Mouse (Mus musculus) hindbrain, embryonic 14.5 days (tissue): ENCODE data around the gene Dnah17. TPM values are rescaled to one million over a fixed set of nuclear protein-coding genes. Genes with fewer than 3 reads are reported as not detected.

Experiments
- ATAC-seq: fragments of 200-750 bp; cut with Nextera tagmentation; 2 replicates; pipeline ENCODE4 v1.8.0; 2017; ENCODE audit warnings: moderate number of reproducible peaks, mild to moderate bottlenecking, moderate TSS enrichment, moderate library complexity; ENCODE audit not compliant: low FRiP score
- DNase-seq: peaks from one replicate; pipeline ENCODE4 v3.0.0-alpha.2; 2015; ENCODE audit warnings: low spot score
- H3K27ac ChIP-seq: fragments of 300-500 bp; sonication (generic); 2 replicates; pipeline ENCODE4 v1.5.1; 2014; ENCODE audit warnings: mild to moderate bottlenecking, moderate library complexity
- H3K27me3 ChIP-seq: fragments of 300-500 bp; sonication (generic); 2 replicates; pipeline ENCODE4 v1.6.1; 2014; ENCODE audit warnings: mild to moderate bottlenecking, low read length, mixed read lengths; ENCODE audit not compliant: control insufficient read depth, insufficient read depth
- H3K36me3 ChIP-seq: fragments of 300-500 bp; sonication (generic); replicated peaks from 2 replicates; pipeline ENCODE4 v1.6.1; 2014; ENCODE audit not compliant: control insufficient read depth, insufficient read depth
- H3K4me1 ChIP-seq: fragments of 300-500 bp; sonication (generic); replicated peaks from 2 replicates; pipeline ENCODE4 v1.6.1; 2014; ENCODE audit warnings: antibody characterized with exemption, low read length, mixed read lengths; ENCODE audit not compliant: control insufficient read depth, insufficient read depth
- H3K4me2 ChIP-seq: fragments of 300-500 bp; sonication (generic); replicated peaks from 2 replicates; pipeline ENCODE4 v1.6.1; 2014; ENCODE audit warnings: mild to moderate bottlenecking, moderate library complexity
- H3K4me3 ChIP-seq: fragments of 300-500 bp; sonication (generic); replicated peaks from 2 replicates; pipeline ENCODE4 v1.5.1; 2014; ENCODE audit warnings: mild to moderate bottlenecking, low read length
- H3K9ac ChIP-seq: fragments of 300-500 bp; sonication (generic); 2 replicates; pipeline ENCODE4 v1.6.1; 2014
- H3K9me3 ChIP-seq: fragments of 300-500 bp; sonication (generic); 2 replicates; pipeline ENCODE4 v1.6.1; 2016; ENCODE audit warnings: low read length; ENCODE audit not compliant: control insufficient read depth
- WGBS: fragments of 180-500 bp; shearing (Covaris S2); extraction: QIAGEN DNeasy Blood & Tissue Kit; methylation state at CpG from one replicate; pipeline ENCODE4 v1.1.7; 2014; 5-methylcytosine and 5-hydroxymethylcytosine counted together
- polyA plus RNA-seq: library from polyadenylated mRNA; unstranded; fragments of >200 nt; fragmentation: Nextera tagmentation; extraction: Ambion mirVana; gene quantifications from 2 replicates; pipeline ENCODE4 v1.2.1, GENCODE M21; 2014

Dnah17 gene
- polyA plus RNA-seq, 1 experiment from 2014 or later, result 0.15 TPM

DNA sequence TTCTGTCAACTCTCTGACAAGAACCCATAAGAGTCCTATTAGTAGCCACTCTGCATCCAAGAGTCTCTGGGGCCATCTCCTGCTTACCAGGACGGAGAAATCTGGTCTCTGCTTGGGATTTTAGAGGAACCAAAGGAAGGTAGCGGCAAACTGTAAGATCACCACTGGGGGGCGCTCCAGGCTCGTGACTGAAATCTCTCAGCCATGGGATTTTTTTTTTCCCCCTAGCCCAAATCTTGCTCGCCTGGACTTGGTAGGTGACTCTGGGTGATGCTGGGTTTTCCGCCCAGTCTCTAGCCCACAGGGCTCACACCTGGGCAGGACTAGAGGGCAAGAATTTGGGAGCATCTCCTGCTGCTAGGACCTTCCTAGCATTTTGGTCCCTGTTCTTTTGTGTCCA lies 46.6 kb downstream of the Dnah17 start:
- no peaks in the 10 kb centered on the region for H3K4me1 ChIP-seq
- no peak for ATAC-seq
- 10% methylated on average over 6 of the region's 6 CpGs for WGBS
- no peaks in the 10 kb centered on the region for H3K27me3 ChIP-seq
- H3K36me3 ChIP-seq, result no peaks in the 10 kb centered on the region
- H3K4me2 ChIP-seq, result no peak overlapping the region
- no peak overlapping the region for H3K9ac ChIP-seq
- H3K9me3 ChIP-seq, result no peaks in the 10 kb centered on the region
- H3K27ac ChIP-seq, result no peak overlapping the region
- no peak overlapping the region for H3K4me3 ChIP-seq
- DNase-seq, result peak; percentile 82

DNA sequence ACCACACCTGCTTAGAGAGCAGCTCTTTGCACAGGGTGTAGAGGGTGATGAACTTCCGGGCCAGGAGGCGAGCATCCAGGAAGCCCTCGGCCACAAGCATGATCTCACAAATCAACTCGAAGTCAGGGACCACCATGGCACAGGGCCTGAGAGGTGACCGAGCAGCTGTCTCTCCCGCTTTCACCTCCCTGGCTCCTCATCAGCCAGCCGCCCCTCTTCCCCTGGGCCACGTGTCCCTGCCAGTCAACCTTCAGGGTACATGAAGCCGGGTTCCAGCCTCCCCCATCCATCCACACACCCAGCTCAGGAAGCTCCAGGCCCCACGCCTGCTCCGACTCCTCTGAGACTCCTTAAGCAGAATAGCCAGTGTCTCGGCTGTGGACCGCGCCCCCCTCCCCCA lies 48.1 kb downstream of the Dnah17 start:
- no peaks in the 10 kb centered on the region for H3K27me3 ChIP-seq
- H3K4me1 ChIP-seq, result no peaks in the 10 kb centered on the region
- DNase-seq (no peak), ATAC-seq (no peak)
- H3K36me3 ChIP-seq, result no peaks in the 10 kb centered on the region
- H3K27ac ChIP-seq, result no peak overlapping the region
- H3K9ac ChIP-seq, result no peak overlapping the region
- 92% methylated on average over 14 of the region's 14 CpGs for WGBS
- H3K4me3 ChIP-seq, result no peak overlapping the region
- no peak overlapping the region for H3K4me2 ChIP-seq
- no peaks in the 10 kb centered on the region for H3K9me3 ChIP-seq

DNA sequence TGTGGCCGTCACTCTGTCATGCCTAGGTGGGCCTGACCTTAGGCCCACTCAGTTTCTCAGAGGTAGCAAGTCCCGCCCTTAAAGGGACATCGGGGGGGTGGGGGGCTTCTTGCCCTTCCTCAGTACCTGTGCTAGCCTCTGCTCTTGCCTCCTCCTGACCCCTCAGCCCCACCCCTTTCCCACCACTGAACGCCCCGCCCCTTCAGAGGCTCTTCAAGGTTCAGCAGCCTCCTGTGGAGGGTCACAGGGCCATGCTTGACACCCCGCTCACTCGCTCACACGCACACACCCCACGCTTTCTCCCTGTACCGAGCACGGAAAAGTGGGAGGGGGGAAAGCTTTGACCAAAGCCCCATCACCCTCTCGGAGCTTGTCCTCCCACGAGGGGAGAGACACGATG lies 50.7 kb downstream of the Dnah17 start:
- no peak for DNase-seq
- WGBS, result 69% methylated on average over 14 of the region's 14 CpGs

DNA sequence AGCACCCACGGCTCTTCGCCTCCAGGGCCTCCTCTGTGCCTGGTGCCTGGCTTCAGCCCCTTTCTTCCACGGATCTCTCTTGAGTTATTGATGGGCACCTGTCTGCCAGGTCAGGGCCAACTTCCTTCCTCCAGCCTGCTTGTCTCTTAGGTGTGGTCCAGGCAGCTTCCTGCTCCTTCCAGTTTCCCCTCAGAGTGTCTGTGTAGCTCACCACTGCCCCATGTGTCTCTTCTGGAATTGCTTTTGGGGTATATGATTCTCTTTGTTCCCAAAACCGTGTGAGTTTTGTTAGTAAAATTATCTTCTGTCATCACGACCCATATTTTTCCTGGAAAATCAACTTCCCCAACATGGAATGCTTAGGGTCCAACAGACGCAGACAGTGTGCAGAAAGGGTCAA lies 53.5 kb downstream of the Dnah17 start:
- no peaks in the 10 kb centered on the region for H3K4me1 ChIP-seq
- no peaks in the 10 kb centered on the region for H3K36me3 ChIP-seq
- H3K27me3 ChIP-seq, result no peaks in the 10 kb centered on the region
- no peak for DNase-seq
- H3K4me3 ChIP-seq, result no peak overlapping the region
- H3K9me3 ChIP-seq, result no peaks in the 10 kb centered on the region
- H3K9ac ChIP-seq, result no peak overlapping the region
- no peak overlapping the region for H3K27ac ChIP-seq
- no peak for ATAC-seq
- 84% methylated on average over 6 of the region's 6 CpGs for WGBS
- no peak overlapping the region for H3K4me2 ChIP-seq

More for the DNA sequence above, 50.7 kb downstream of the Dnah17 start:
- no peaks in the 10 kb centered on the region for H3K36me3 ChIP-seq
- H3K4me3 ChIP-seq, result no peak overlapping the region
- no peak overlapping the region for H3K9ac ChIP-seq
- no peak overlapping the region for H3K27ac ChIP-seq
- no peak overlapping the region for H3K4me2 ChIP-seq
- H3K4me1 ChIP-seq, result no peaks in the 10 kb centered on the region
- ATAC-seq, result no peak
- no peaks in the 10 kb centered on the region for H3K27me3 ChIP-seq
- no peaks in the 10 kb centered on the region for H3K9me3 ChIP-seq

DNA sequence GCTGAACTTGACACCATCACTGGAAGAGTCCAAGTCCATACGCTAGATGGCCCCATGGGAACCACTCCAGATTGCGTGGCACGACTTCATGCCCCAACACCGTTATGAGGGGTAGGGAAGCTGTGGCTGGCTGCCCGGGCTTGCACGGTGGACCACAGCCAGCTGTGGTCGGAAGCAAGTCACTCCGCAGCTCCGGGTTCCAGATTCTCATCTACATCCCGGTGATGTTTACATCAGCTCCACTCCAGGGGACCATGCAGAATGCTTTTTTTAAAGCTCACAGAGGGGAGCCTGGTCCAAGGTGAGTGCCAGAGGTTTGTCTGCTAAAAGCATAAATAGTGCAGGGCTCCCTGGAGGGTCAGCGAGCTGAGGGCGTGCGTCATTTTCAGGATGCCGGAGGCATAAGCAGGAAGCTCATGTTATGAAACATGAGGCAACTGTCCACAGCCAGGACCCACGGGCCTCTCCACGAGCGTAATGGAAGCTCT lies 55.4 kb downstream of the Dnah17 start:
- 77% methylated on average over 17 of the region's 17 CpGs for WGBS
- H3K36me3 ChIP-seq, result no peaks in the 10 kb centered on the region
- no peak for ATAC-seq

DNA sequence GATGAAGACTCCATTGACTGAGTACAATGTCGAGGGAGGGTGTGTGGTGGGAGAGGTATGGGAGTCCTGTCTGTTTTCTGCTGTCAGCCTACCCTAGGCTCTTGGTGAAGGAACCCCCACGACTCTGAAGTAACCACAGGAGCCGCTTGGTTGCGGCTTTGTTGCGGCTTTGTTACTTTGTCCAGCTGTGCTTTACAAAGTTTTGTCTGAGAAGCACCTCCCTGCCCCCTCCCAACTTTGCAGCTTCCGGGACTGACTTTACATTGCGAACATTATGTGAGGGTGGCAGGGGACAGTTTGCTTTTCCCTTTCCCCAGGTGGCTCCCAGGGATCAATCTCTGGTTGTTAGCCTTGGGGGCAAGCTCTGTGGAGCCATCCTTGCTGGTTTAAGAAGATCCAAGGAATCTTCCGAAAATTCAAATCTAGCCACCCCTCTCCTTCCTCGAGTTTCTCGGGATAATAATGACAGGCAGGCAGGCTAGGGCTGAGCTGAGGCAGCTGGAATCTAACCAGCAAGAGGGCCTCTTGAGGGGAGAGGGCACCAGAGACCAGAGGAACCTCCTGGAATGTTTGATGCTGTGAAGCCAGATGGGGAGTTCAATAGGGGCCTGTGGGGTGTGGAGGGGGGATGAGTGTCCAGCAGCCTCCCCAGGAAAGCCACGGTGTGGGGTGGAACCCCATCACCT lies 59.1 kb downstream of the Dnah17 start:
- 40% methylated on average over 11 of the region's 11 CpGs for WGBS
- H3K27ac ChIP-seq, result no peak overlapping the region
- no peaks in the 10 kb centered on the region for H3K27me3 ChIP-seq
- no peaks in the 10 kb centered on the region for H3K36me3 ChIP-seq
- DNase-seq (no peak), ATAC-seq (no peak)
- H3K9me3 ChIP-seq, result no peaks in the 10 kb centered on the region
- H3K4me2 ChIP-seq, result no peak overlapping the region
- H3K4me3 ChIP-seq, result no peak overlapping the region
- H3K4me1 ChIP-seq, result 0 out of 2 replicates have a peak, but pooled peaks cover 5% of the 10 kb centered on the region
- H3K9ac ChIP-seq, result no peak overlapping the region

More for the DNA sequence above, 55.4 kb downstream of the Dnah17 start:
- Histone ChIP-seq H3K27me3 (no peaks in the 10 kb centered on the region), H3K4me3 (no peak overlapping the region), H3K27ac (no peak overlapping the region), H3K9me3 (no peaks in the 10 kb centered on the region), H3K4me1 (no peaks in the 10 kb centered on the region), H3K4me2 (no peak overlapping the region), H3K9ac (no peak overlapping the region)
- no peak for DNase-seq

DNA sequence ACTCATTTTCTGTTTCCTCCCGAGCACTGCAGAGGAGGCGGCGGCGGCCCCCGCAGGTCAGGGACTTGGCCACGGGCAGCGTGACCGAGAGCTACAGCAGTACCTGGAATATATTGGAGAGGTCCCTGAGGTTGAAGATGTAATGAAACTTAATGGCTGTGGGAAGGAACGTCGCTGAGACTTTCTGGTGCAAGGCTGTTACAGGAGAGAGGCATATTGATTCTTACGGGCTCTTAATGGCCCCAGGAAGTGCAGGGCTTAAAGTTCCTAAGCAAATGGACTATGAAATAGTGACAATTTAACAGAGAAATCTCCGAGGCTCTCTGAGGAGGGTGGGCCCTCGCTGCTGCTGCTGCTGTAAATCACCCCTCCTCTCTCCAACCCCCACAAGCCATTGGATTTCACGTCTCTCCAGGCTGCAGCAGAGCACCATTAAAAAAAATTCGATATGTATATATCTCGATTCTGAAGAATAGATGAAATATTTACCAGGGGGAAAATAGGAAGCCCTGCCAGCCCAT lies 61.6 kb downstream of the Dnah17 start:
- H3K27ac ChIP-seq, result peak overlapping the region; percentile 62
- DNase-seq (no peak), ATAC-seq (0 out of 2 replicates have a peak, but pooled peaks have one; percentile 47)
- no peak overlapping the region for H3K9ac ChIP-seq
- H3K4me2 ChIP-seq, result no peak overlapping the region
- no peaks in the 10 kb centered on the region for H3K27me3 ChIP-seq
- H3K4me1 ChIP-seq, result 0 out of 2 replicates have a peak, but pooled peaks cover 5% of the 10 kb centered on the region
- H3K9me3 ChIP-seq, result no peaks in the 10 kb centered on the region
- no peak overlapping the region for H3K4me3 ChIP-seq
- H3K36me3 ChIP-seq, result no peaks in the 10 kb centered on the region
- 79% methylated on average over 16 of the region's 16 CpGs for WGBS

DNA sequence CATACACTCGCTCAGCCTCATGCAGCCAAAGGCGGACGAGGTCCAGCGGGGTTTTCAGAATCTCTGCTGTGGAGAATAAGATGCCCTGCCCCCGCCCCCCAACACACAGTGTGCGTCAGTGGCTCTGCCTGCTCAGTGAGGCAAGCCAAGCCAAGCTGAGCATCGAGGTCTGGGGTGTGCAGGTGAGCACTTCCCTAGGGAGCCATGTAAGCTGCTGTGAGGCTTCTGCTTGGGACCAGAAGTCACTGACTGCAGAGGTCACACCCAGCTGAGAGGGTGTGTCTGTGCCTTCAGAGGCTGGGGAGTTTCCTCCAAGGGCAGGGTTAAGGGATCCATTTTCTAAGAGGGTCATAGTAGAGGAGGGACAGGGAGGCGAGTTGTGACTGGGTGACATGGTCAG lies 62.8 kb downstream of the Dnah17 start:
- no peak overlapping the region for H3K9ac ChIP-seq
- no peak for ATAC-seq

DNA sequence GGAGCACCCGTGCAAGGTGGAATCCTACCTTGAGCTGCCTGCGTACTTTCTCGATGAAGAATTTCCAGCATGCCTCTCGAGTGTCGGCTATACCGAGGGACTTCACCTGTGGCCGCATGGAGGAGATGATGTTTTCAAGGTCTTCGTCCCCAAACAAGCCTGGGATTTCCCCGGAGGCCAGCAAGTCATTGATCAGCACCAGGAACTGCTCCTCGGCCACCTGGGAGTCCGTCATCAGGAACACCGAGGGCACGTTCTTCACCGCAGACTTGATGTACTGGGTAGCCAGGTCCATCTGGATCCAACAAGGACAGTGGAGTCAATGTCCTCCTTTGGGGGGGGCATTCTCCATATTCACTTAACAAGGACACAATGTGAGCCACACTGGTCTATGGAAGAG lies 70.4 kb downstream of the Dnah17 start:
- H3K9me3 ChIP-seq, result no peaks in the 10 kb centered on the region
- DNase-seq, result no peak
- H3K4me3 ChIP-seq, result no peak overlapping the region
- no peak overlapping the region for H3K9ac ChIP-seq
- H3K4me1 ChIP-seq, result peaks cover 4% of the 10 kb centered on the region; the same call in 1 of the 2 replicates
- no peaks in the 10 kb centered on the region for H3K27me3 ChIP-seq
- ATAC-seq, result no peak
- no peak overlapping the region for H3K27ac ChIP-seq
- no peak overlapping the region for H3K4me2 ChIP-seq
- H3K36me3 ChIP-seq, result no peaks in the 10 kb centered on the region
- 85% methylated on average over 14 of the region's 14 CpGs for WGBS

More for the DNA sequence above, 62.8 kb downstream of the Dnah17 start:
- Histone ChIP-seq H3K9me3 (no peaks in the 10 kb centered on the region), H3K4me1 (0 out of 2 replicates have a peak, but pooled peaks cover 5% of the 10 kb centered on the region), H3K4me3 (no peak overlapping the region), H3K4me2 (no peak overlapping the region), H3K27ac (no peak overlapping the region), H3K27me3 (no peaks in the 10 kb centered on the region), H3K36me3 (no peaks in the 10 kb centered on the region)
- no peak for DNase-seq
- 63% methylated on average over 8 of the region's 8 CpGs for WGBS
